Mouse (Mus musculus) liver, postnatal 0 days (tissue): Measurements from ENCODE around the gene Hist1h3c. TPM values are rescaled to one million over a fixed set of nuclear protein-coding genes. Genes with fewer than 3 reads are reported as not detected.

ENCODE experiments used
- ATAC-seq: fragments of 200-750 bp; cut with Nextera tagmentation; 2 replicates; pipeline ENCODE4 v1.8.0; 2017; ENCODE audit warnings: mild to moderate bottlenecking, moderate library complexity
- DNase-seq: peaks from one replicate; pipeline ENCODE4 v3.0.0-alpha.2; 2016
- H3K27ac ChIP-seq: fragments of 300-500 bp; sonication (generic); 2 replicates; pipeline ENCODE4 v1.5.1; 2014; ENCODE audit warnings: antibody characterized with exemption, moderate library complexity, mild to moderate bottlenecking, low read depth
- H3K27me3 ChIP-seq: fragments of 300-500 bp; sonication (generic); 2 replicates; pipeline ENCODE4 v1.6.1; 2014; ENCODE audit warnings: low read length, control low read depth, mixed read lengths; ENCODE audit not compliant: insufficient read depth
- H3K36me3 ChIP-seq: fragments of 300-500 bp; sonication (generic); replicated peaks from 2 replicates; pipeline ENCODE4 v1.6.1; 2014; ENCODE audit warnings: mild to moderate bottlenecking, control low read depth, low read length, moderate library complexity, mixed read lengths; ENCODE audit not compliant: insufficient read depth
- H3K4me1 ChIP-seq: fragments of 300-500 bp; sonication (generic); 2 replicates; pipeline ENCODE4 v1.6.1; 2014; ENCODE audit warnings: antibody characterized with exemption, mild to moderate bottlenecking, control low read depth; ENCODE audit not compliant: insufficient read depth
- H3K4me2 ChIP-seq: fragments of 300-500 bp; sonication (generic); 2 replicates; pipeline ENCODE4 v1.6.1; 2014; ENCODE audit warnings: low read depth, mild to moderate bottlenecking, low read length, moderate library complexity, mixed read lengths
- H3K4me3 ChIP-seq: fragments of 300-500 bp; sonication (generic); 2 replicates; pipeline ENCODE4 v1.5.1; 2014; ENCODE audit warnings: low read depth, low read length
- H3K9ac ChIP-seq: fragments of 300-500 bp; sonication (generic); replicated peaks from 2 replicates; pipeline ENCODE4 v1.6.1; 2014; ENCODE audit warnings: mild to moderate bottlenecking, moderate library complexity
- H3K9me3 ChIP-seq: fragments of 300-500 bp; sonication (generic); 2 replicates; pipeline ENCODE4 v1.6.1; 2016; ENCODE audit warnings: mild to moderate bottlenecking, control low read depth, low read length, mixed read lengths
- CTCF ChIP-seq: sonication (generic); IDR thresholded peaks from 2 replicates; pipeline ENCODE4 v1.5.1; 2016; ENCODE audit warnings: antibody characterized with exemption, low read depth
- EP300 ChIP-seq: IDR thresholded peaks from 2 replicates; pipeline ENCODE4 v1.6.1; 2016; ENCODE audit warnings: antibody characterized with exemption, low read depth, mild to moderate bottlenecking
- WGBS: fragments of 180-500 bp; shearing (Covaris S2); extraction: QIAGEN DNeasy Blood & Tissue Kit; methylation state at CpG from one replicate; pipeline ENCODE4 v1.1.7; 2014; ENCODE audit not compliant: insufficient replicate concordance; 5-methylcytosine and 5-hydroxymethylcytosine counted together
- polyA plus RNA-seq: library from polyadenylated mRNA; unstranded; fragments of >200 nt; fragmentation: Nextera tagmentation; extraction: Ambion mirVana; gene quantifications from 2 replicates; pipeline ENCODE4 v1.2.1, GENCODE M21; 2015

Gene Hist1h3c
- polyA plus RNA-seq, 1 experiment from 2014 or later: 3.5 TPM

DNA sequence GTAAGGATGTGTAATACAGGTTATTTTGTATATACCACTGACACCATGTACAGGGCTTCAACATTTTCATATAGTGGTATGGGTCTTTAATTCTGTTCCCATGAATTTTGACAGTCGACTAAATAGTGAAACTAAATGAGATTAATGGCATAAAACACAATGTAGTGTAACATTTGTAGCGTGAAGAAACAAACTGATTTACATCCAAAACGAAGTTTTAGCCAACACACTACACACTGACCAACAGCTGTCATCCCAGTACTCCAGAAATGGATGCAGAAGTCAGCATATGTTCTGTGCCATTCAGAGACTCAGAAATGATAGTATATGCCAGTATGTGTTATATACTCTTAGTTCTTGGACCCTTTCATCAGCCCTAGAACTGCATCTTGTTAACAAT is 12.5 kb upstream of the Hist1h3c start:
- no peak for DNase-seq
- Histone ChIP-seq H3K4me1 (peaks cover 14% of the 10 kb centered on the region), H3K4me3 (no peak overlapping the region), H3K4me2 (peak overlapping the region; percentile 75), H3K27ac (peak overlapping the region; percentile 92), H3K9me3 (no peaks in the 10 kb centered on the region), H3K36me3 (no peaks in the 10 kb centered on the region), H3K9ac (no peak overlapping the region), H3K27me3 (no peaks in the 10 kb centered on the region)
- no peak for ATAC-seq
- TF ChIP-seq EP300 (no peak), CTCF (no peak)
- 47% methylated on average over 3 of the region's 3 CpGs for WGBS

DNA sequence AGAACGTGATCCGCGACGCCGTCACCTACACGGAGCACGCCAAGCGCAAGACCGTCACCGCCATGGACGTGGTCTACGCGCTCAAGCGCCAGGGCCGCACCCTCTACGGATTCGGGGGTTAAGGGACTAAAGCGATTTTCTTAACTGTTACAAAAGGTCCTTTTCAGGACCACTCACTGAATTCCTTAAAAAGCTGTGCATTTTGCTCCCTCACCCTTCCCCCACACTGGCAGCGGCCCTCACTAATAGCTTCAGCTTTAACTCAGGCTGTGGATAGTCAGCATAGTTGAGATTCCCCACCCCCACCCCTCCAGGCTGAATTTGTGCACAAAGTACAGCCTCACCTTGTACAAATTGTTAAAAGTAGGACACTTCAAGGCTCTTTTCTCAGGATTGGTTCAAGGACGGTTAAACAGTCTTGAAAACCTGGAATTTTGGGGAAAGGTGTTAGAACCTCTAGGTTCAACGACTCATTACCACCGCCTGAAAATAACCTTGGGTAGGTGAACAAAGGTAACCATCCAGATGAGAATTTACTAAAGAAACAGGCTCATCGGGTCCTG is 11.9 kb upstream of the Hist1h3c start:
- ATAC-seq (no peak), DNase-seq (peak; percentile 67)
- TF ChIP-seq EP300 (no peak; the same call in 1 of the 2 replicates), CTCF (no peak)
- no peaks in the 10 kb centered on the region for H3K36me3 ChIP-seq
- peak overlapping the region; percentile 92 for H3K27ac ChIP-seq
- H3K9ac ChIP-seq: peak overlapping the region; percentile 56
- no peaks in the 10 kb centered on the region for H3K27me3 ChIP-seq
- H3K4me3 ChIP-seq: peak overlapping the region; percentile 39
- H3K9me3 ChIP-seq: no peaks in the 10 kb centered on the region
- H3K4me2 ChIP-seq: peak overlapping the region; percentile 75
- peaks cover 11% of the 10 kb centered on the region for H3K4me1 ChIP-seq
- WGBS: 1% methylated on average over 12 of the region's 23 CpGs

DNA sequence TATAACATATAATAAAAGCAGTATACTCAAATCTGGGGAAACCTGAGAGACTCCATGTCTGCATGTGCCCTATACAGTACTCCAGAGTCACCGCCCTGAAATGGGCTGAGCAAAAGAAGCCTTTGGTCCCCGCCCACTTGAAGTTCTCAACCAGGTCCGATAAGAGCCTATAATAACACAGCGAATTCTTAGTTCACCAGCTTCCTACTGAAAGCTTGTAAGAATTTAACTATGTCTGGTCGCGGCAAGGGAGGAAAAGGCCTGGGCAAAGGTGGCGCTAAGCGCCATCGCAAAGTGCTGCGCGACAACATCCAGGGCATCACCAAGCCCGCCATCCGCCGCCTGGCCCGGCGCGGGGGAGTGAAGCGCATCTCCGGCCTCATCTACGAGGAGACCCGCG is 11.4 kb upstream of the Hist1h3c start, which contains the start of gene Hist1h4b:
TSS of gene Hist1h4b (plus strand) at position 224 of the 400 bp plus-strand sequence.
- Histone ChIP-seq H3K36me3 (no peaks in the 10 kb centered on the region), H3K9ac (peak within 1 kb of the TSS; percentile 56), H3K27ac (peak within 1 kb of the TSS; percentile 92), H3K27me3 (no peaks in the 10 kb centered on the region), H3K4me1 (peaks cover 11% of the 10 kb centered on the region), H3K4me3 (peak within 1 kb of the TSS; percentile 39), H3K9me3 (no peaks in the 10 kb centered on the region), H3K4me2 (peak within 1 kb of the TSS; percentile 75)
- ATAC-seq (peak; percentile 49), DNase-seq (peak; percentile 92)
- TF ChIP-seq CTCF (no peak), EP300 (peak; percentile 87)
- WGBS: 1% methylated on average over 18 of the region's 22 CpGs

DNA sequence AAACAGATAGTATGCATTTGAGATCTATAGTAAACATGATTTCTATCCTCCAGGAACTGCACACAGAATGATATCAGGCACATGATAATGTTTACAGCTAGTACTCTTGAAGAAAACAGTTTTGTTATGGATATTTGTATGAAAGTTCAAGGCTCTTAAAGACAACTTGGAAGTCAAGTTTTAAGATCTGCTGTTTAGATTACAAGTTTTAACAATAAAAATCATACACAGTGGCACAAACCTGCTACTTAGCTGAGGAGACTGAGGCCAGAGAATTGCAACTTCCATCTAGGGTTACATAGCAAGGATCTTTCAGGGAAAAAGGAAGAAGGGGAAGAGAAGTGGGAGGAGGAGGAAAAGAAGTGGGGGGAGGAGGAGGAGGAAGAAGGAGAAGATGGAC is 9.6 kb upstream of the Hist1h3c start:
- no peaks in the 10 kb centered on the region for H3K9me3 ChIP-seq
- DNase-seq (no peak), ATAC-seq (no peak)
- H3K9ac ChIP-seq: no peak overlapping the region
- H3K4me3 ChIP-seq: no peak overlapping the region
- H3K27ac ChIP-seq: peak overlapping the region; percentile 60
- H3K27me3 ChIP-seq: no peaks in the 10 kb centered on the region
- H3K36me3 ChIP-seq: no peaks in the 10 kb centered on the region
- H3K4me2 ChIP-seq: no peak overlapping the region
- TF ChIP-seq EP300 (no peak), CTCF (no peak)
- peaks cover 6% of the 10 kb centered on the region; the same call in 1 of the 2 replicates for H3K4me1 ChIP-seq

DNA sequence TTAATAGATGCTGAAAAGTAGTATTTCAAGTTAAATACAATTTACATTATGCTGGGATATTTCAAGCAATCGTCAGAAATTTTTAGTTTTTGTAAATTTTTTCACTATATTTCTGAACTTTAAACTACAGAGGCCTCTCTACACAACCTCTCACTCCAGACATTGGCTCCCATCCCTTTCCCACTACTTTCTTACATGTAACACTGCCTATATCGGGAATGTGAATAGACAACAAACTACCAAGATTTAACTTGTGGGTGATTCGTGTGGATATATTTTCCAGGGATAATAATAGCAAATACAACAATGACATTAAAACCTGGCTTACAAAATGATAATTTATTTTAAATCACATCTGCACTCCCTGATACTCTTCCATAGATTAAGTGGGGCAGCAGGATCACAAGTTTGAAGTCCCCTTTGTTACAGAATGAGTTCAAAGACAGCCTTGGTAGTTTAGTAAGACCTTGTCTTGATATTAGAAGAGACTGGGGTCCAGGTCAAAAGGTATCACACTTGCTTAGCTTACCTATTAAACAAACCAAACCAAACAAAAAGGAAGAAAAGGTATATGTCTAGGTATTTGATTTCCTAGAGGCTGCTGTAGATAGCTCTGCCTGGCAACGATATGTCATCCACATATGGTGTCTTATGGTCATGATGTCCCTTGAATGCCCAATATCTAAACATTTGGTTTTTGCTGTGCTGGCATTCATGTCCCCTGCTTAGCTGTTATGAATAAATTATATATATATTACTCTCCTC is 8.1 kb upstream of the Hist1h3c start:
- Histone ChIP-seq H3K27me3 (no peaks in the 10 kb centered on the region), H3K9me3 (no peaks in the 10 kb centered on the region), H3K4me3 (peak overlapping the region; percentile 43), H3K4me1 (peaks cover 5% of the 10 kb centered on the region; the same call in 1 of the 2 replicates), H3K36me3 (no peaks in the 10 kb centered on the region), H3K27ac (peak overlapping the region; percentile 90), H3K9ac (peak overlapping the region; percentile 75), H3K4me2 (peak overlapping the region; percentile 61)
- ATAC-seq: no peak
- no peak for DNase-seq
- TF ChIP-seq EP300 (no peak), CTCF (no peak)
- WGBS: 56% methylated on average over 4 of the region's 4 CpGs

DNA sequence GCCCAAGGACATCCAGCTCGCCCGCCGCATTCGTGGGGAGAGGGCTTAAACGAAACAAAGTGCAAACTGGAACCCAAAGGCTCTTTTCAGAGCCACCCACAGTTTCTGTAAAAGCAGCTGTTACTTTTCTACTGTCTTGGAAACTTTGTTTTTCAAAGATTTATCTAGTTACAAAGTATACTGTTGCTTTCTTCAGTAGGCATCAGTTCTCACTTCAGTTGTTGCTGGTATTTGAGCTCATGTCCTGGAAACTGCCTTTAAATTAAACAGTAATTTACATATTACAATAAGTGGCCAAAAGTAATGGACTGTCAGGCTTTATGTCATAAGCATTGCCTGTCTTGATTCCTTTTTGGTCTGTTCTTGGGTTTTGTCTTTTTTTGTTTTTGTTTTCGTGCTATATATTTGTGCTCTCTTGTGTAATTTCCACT is 7.4 kb upstream of the Hist1h3c start:
- H3K27me3 ChIP-seq: no peaks in the 10 kb centered on the region
- ATAC-seq (no peak), DNase-seq (no peak)
- peak overlapping the region; percentile 75 for H3K9ac ChIP-seq
- H3K36me3 ChIP-seq: no peaks in the 10 kb centered on the region
- WGBS: 4% methylated on average over 6 of the region's 6 CpGs
- H3K4me3 ChIP-seq: peak overlapping the region; percentile 43
- H3K9me3 ChIP-seq: no peaks in the 10 kb centered on the region
- peak overlapping the region; percentile 61 for H3K4me2 ChIP-seq
- no peak for TF ChIP-seq CTCF
- TF ChIP-seq EP300: no peak; the same call in 1 of the 2 replicates
- H3K4me1 ChIP-seq: peaks cover 11% of the 10 kb centered on the region
- H3K27ac ChIP-seq: peak overlapping the region; percentile 90
